Mouse (Mus musculus): ENCODE measurements at regions not wholly inside any gene's neighbourhood (a gene's known extent, or its start where the extent isn't known, plus 50 kb on each side); places are given as distances from the start of the nearest gene placed in this dataset.

DNA sequence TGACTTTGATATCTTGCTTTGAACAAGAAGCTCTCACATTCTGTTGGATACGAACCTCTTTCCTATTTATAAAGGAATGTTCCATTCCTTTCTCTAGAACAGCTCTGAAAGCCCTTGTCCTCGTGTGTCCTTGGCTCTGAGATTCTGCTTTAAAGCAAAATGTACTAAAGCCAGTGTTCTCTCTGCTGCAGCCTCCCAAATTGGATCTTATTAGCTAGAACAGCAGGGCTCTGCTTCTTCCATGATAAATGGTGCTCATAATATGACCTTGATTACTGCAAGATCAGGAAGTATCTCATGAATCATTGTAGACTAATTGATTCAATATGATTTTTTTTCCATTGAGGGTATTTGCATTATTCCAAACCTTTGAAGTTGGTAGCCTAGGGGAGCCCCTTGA is 220.5 kb upstream of the Gm15217 start:
- WGBS = 44% methylated on average over 2 of the region's 2 CpGs
- H3K27ac ChIP-seq (ENCODE audit: low read depth) = no peak overlapping the region
- DNase-seq (ENCODE audit: low spot score) = no peak
- TF ChIP-seq EP300 (IDR thresholded peaks at IDR 0.05; ENCODE audit: low read depth) (no peak), CTCF (IDR thresholded peaks at IDR 0.05; ENCODE audit: low read depth) (no peak)
- no peak overlapping the region for H3K9ac ChIP-seq (replicated peaks; ENCODE audit: low read depth, low read length)
- no peak for ATAC-seq (ENCODE audit: insufficient read depth, low read depth)
- H3K36me3 ChIP-seq (replicated peaks; ENCODE audit: control insufficient read depth, insufficient read depth, low read length) = no peaks in the 10 kb centered on the region
- no peaks in the 10 kb centered on the region for H3K9me3 ChIP-seq (replicated peaks; ENCODE audit: control insufficient read depth, low read length)
- H3K4me3 ChIP-seq (ENCODE audit: low read depth, low read length) = no peak overlapping the region
- H3K4me2 ChIP-seq (ENCODE audit: low read depth, low read length) = no peak overlapping the region
- no peaks in the 10 kb centered on the region for H3K27me3 ChIP-seq (ENCODE audit: control insufficient read depth, insufficient read depth, low read length)
- H3K4me1 ChIP-seq (ENCODE audit: control insufficient read depth, insufficient read depth) = no peaks in the 10 kb centered on the region

DNA sequence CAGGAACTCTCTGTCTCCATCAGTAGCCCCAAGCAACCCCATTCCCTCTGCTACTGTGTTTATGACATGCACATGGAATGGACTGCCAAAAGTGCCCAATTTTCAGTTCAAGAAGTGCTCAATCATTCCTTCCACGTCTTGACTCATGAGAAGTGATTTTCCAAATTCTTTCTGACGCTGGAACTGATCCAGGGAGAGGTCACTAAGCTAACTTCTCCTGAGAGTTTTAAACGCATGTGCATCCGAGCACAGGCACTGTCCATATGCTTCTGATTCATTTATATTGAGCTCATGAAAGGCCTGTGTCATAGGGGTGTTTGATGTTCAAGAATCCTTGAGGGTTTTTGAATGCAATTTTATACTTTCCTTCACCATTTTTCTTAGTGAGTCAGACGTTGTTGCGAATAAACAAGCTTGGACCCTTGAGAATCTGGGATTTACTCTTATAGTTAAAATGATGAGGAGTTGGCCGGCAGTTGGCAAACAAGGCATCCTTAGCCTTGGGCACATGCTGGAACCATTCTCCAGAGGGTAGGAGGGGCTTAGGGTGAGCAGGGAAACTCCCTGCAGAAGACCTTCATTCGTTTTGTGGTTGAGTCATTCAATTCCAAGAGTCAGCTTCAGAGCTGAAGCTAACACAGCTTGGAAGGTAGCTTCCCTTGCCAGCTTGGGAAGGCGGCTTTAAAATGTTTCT is 206.9 kb upstream of the Gm15217 start:
- Histone ChIP-seq H3K4me2 (ENCODE audit: low read depth, low read length) (no peak overlapping the region), H3K4me1 (ENCODE audit: control insufficient read depth, insufficient read depth) (no peaks in the 10 kb centered on the region), H3K4me3 (ENCODE audit: low read depth, low read length) (no peak overlapping the region), H3K36me3 (replicated peaks; ENCODE audit: control insufficient read depth, insufficient read depth, low read length) (no peaks in the 10 kb centered on the region), H3K27me3 (ENCODE audit: control insufficient read depth, insufficient read depth, low read length) (no peaks in the 10 kb centered on the region), H3K9me3 (replicated peaks; ENCODE audit: control insufficient read depth, low read length) (no peaks in the 10 kb centered on the region), H3K9ac (replicated peaks; ENCODE audit: low read depth, low read length) (no peak overlapping the region), H3K27ac (ENCODE audit: low read depth) (no peak overlapping the region)
- TF ChIP-seq EP300 (IDR thresholded peaks at IDR 0.05; ENCODE audit: low read depth) (no peak), CTCF (IDR thresholded peaks at IDR 0.05; ENCODE audit: low read depth) (no peak)
- DNase-seq (ENCODE audit: low spot score) (no peak), ATAC-seq (ENCODE audit: insufficient read depth, low read depth) (no peak)
- WGBS = 72% methylated on average over 9 of the region's 9 CpGs

DNA sequence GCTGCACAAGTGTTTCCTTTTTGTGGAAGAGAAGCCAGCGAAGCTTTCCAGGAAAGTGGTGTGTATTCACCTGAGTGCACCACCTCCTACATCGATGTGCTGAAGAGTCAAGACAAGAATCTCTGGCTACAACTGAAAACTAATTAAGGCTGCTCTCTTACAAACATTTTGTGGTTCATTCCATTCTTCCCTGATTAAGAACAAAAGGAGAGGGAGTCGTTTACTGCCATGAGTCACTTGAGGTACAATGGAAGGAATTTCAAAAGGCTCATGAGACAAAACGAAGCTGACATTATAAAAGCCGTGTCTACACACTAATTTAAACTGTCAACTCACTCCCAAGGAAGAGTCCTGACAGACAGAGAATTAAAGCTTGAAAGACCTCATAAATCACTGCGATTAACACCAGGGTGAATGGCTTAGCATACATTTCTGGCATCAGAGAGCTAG is 206.3 kb upstream of the Gm15217 start:
- no peak for DNase-seq (ENCODE audit: low spot score)
- no peak for TF ChIP-seq CTCF (IDR thresholded peaks at IDR 0.05; ENCODE audit: low read depth)
- no peak for TF ChIP-seq EP300 (IDR thresholded peaks at IDR 0.05; ENCODE audit: low read depth)
- no peak overlapping the region for H3K9ac ChIP-seq (replicated peaks; ENCODE audit: low read depth, low read length)
- no peaks in the 10 kb centered on the region for H3K27me3 ChIP-seq (ENCODE audit: control insufficient read depth, insufficient read depth, low read length)
- 57% methylated on average over 6 of the region's 6 CpGs for WGBS
- no peak overlapping the region for H3K4me2 ChIP-seq (ENCODE audit: low read depth, low read length)
- no peaks in the 10 kb centered on the region for H3K9me3 ChIP-seq (replicated peaks; ENCODE audit: control insufficient read depth, low read length)
- ATAC-seq (ENCODE audit: insufficient read depth, low read depth) = no peak
- no peak overlapping the region for H3K4me3 ChIP-seq (ENCODE audit: low read depth, low read length)
- H3K36me3 ChIP-seq (replicated peaks; ENCODE audit: control insufficient read depth, insufficient read depth, low read length) = no peaks in the 10 kb centered on the region
- no peaks in the 10 kb centered on the region for H3K4me1 ChIP-seq (ENCODE audit: control insufficient read depth, insufficient read depth)
- H3K27ac ChIP-seq (ENCODE audit: low read depth) = no peak overlapping the region

DNA sequence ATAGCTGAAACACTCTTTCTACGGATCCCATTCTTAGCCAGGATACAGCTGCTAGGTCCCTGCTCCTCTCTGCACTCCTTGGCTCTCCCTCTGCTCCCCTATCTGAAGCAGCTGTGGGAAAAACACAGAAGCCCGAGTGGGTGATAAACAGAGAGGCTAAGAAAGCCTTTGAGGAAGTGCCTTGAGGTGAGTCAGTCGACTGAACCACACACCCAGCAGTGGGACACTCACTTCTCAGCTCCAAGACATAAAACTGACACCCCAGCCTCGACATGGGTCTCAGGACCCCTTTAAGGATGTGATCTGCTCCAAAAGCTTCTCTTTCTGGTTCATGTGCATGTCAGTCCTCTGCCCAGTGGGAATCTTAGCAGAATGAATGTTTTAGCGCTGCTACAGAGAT is 204.8 kb upstream of the Gm15217 start:
- Histone ChIP-seq H3K36me3 (replicated peaks; ENCODE audit: control insufficient read depth, insufficient read depth, low read length) (no peaks in the 10 kb centered on the region), H3K27me3 (ENCODE audit: control insufficient read depth, insufficient read depth, low read length) (no peaks in the 10 kb centered on the region), H3K9me3 (replicated peaks; ENCODE audit: control insufficient read depth, low read length) (no peaks in the 10 kb centered on the region), H3K4me1 (ENCODE audit: control insufficient read depth, insufficient read depth) (no peaks in the 10 kb centered on the region), H3K27ac (ENCODE audit: low read depth) (no peak overlapping the region), H3K9ac (replicated peaks; ENCODE audit: low read depth, low read length) (no peak overlapping the region), H3K4me3 (ENCODE audit: low read depth, low read length) (no peak overlapping the region), H3K4me2 (ENCODE audit: low read depth, low read length) (no peak overlapping the region)
- WGBS = 46% methylated on average over 5 of the region's 5 CpGs
- DNase-seq (ENCODE audit: low spot score) (no peak), ATAC-seq (ENCODE audit: insufficient read depth, low read depth) (no peak)
- TF ChIP-seq CTCF (IDR thresholded peaks at IDR 0.05; ENCODE audit: low read depth) (no peak), EP300 (IDR thresholded peaks at IDR 0.05; ENCODE audit: low read depth) (no peak)

DNA sequence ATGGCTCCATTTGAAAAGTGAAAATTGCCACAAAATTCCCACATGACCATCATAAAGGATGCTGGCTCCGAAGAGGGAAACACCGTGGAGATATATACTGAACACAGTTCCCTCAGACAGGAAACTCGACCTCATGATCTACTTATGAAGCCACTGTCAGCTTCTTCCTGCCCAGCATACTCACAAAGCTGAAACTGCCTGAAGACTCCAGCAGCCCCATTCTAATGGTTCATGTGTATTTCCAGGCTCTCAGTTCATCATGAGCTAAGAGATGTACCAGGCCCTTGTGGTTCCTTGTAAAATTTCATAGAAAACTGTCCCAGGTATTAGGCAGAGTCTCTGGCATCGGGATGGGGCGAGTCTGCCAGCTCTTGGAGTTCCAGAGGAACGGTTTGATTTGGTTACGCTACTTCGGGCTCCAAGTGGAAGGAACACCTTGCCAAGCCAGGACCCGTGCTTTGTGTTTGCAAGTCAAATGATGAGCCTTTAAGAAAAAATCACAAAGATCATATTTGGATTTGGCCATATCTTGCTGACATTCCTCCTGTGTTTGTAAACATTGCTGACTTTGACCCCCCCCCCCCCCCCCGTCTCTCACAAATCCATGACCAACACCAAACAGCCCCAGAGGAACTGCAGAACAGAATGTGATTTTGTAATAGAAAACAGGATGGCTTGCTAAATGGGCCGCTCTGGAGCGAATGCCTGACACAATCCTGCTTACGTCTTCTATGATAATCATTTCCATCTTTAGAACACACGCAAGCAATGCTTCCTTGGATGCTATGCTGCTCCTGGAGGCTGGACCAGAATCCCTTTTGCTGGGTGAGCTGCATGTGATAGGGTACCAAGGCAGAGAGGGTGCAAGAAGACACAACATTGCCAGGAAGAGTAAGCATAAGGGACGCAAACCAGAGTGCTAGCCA is 203.7 kb upstream of the Gm15217 start:
- H3K9me3 ChIP-seq (replicated peaks; ENCODE audit: control insufficient read depth, low read length) = no peaks in the 10 kb centered on the region
- no peak overlapping the region for H3K9ac ChIP-seq (replicated peaks; ENCODE audit: low read depth, low read length)
- WGBS = 79% methylated on average over 15 of the region's 15 CpGs
- no peak overlapping the region for H3K27ac ChIP-seq (ENCODE audit: low read depth)
- DNase-seq (ENCODE audit: low spot score) (no peak), ATAC-seq (ENCODE audit: insufficient read depth, low read depth) (no peak)
- no peak overlapping the region for H3K4me2 ChIP-seq (ENCODE audit: low read depth, low read length)
- no peak for TF ChIP-seq CTCF (IDR thresholded peaks at IDR 0.05; ENCODE audit: low read depth)
- no peak for TF ChIP-seq EP300 (IDR thresholded peaks at IDR 0.05; ENCODE audit: low read depth)
- H3K27me3 ChIP-seq (ENCODE audit: control insufficient read depth, insufficient read depth, low read length) = no peaks in the 10 kb centered on the region
- H3K4me1 ChIP-seq (ENCODE audit: control insufficient read depth, insufficient read depth) = no peaks in the 10 kb centered on the region
- H3K4me3 ChIP-seq (ENCODE audit: low read depth, low read length) = no peak overlapping the region
- no peaks in the 10 kb centered on the region for H3K36me3 ChIP-seq (replicated peaks; ENCODE audit: control insufficient read depth, insufficient read depth, low read length)
